Mouse (Mus musculus): ENCODE measurements around the gene Ctbp2. TPM values are rescaled to one million over a fixed set of nuclear protein-coding genes. Genes with fewer than 3 reads are reported as not detected.

Gene Ctbp2
- polyA plus RNA-seq, 1 experiment = 82.6 TPM

DNA sequence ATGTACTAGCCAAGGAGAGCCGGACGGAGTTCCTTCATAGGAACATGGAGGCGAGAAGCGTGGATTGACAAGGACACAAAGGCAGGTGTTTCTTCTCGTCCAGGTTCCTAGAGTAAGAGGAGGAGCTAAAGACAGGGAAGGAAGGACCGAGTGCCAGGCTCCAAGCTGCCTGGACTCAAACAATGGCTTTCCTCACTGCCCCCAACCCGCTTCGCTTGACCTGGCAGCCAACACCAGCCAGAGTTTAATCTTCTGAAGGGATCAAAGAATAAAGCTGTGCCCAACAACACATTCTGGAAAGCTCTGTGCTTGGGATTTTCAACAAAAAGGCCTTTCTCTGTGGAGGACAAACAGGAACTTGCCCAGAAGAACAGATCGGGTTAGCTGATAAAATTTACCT is 70.4 kb downstream of the Ctbp2 start:
- peaks cover 77% of the 10 kb centered on the region for H3K4me1 ChIP-seq
- H3K36me3 ChIP-seq (replicated peaks; ENCODE audit: low read length) = peaks cover 82% of the 10 kb centered on the region
- TF ChIP-seq FLI1 (IDR thresholded peaks at IDR 0.05; ENCODE audit: low read length) = no peak
- TF ChIP-seq GATA1 (IDR thresholded peaks at IDR 0.05; ENCODE audit: borderline replicate concordance, low read length) = no peak
- no peaks in the 10 kb centered on the region for H3K9me3 ChIP-seq
- H3K27me3 ChIP-seq (replicated peaks) = no peaks in the 10 kb centered on the region
- no peak overlapping the region for H3K4me3 ChIP-seq (replicated peaks)

DNA sequence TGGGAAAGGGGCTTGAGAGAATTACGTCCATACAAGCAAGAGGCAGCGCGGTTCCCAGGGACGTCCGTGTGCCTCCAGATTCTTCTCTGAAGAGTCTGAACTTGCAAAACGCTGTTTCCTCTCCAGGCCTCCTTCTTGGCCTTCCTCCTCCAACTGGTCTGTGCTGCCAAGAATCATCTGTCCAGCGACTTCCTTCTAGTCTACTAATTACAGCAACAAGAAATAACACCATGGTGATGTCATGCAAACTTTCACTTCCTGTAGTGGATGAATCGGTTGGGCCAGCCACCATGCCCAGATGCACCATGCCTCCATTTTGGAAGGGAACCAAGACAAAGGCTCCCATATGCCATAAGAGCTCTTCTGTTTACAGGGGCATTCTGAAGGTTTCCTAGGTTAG is 71.3 kb downstream of the Ctbp2 start:
- H3K27me3 ChIP-seq (replicated peaks) = no peaks in the 10 kb centered on the region
- H3K4me3 ChIP-seq (replicated peaks) = peak overlapping the region; percentile 80
- no peak for TF ChIP-seq GATA1 (IDR thresholded peaks at IDR 0.05; ENCODE audit: borderline replicate concordance, low read length)
- TF ChIP-seq FLI1 (IDR thresholded peaks at IDR 0.05; ENCODE audit: low read length) = no peak
- peaks cover 75% of the 10 kb centered on the region for H3K36me3 ChIP-seq (replicated peaks; ENCODE audit: low read length)
- H3K9me3 ChIP-seq = no peaks in the 10 kb centered on the region
- H3K4me1 ChIP-seq = peaks cover 77% of the 10 kb centered on the region

DNA sequence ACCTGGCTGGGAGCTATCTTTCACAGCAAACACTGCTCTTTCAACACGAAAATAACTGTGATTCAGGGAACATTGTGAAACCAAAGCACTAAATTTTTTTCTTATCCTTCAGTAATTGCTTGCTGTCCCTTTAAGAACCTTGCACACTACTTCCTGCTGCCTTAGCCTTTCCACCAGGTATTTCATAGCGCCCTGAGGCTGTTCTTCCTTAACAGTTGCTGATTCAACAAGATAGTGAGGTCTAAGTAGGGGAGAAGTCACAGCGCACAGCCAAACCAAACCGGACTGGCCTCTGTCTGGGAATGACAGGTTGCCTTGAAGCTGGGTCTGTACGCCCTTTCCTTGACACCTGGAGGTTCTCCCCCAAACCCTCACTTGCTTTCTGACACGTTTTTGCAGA is 73.5 kb downstream of the Ctbp2 start:
- Histone ChIP-seq H3K36me3 (replicated peaks; ENCODE audit: low read length) (peaks cover 71% of the 10 kb centered on the region), H3K4me3 (replicated peaks) (no peak overlapping the region), H3K9me3 (no peaks in the 10 kb centered on the region), H3K4me1 (peaks cover 90% of the 10 kb centered on the region), H3K27me3 (replicated peaks) (no peaks in the 10 kb centered on the region)
- TF ChIP-seq GATA1 (IDR thresholded peaks at IDR 0.05; ENCODE audit: borderline replicate concordance, low read length) (no peak), FLI1 (IDR thresholded peaks at IDR 0.05; ENCODE audit: low read length) (no peak)

DNA sequence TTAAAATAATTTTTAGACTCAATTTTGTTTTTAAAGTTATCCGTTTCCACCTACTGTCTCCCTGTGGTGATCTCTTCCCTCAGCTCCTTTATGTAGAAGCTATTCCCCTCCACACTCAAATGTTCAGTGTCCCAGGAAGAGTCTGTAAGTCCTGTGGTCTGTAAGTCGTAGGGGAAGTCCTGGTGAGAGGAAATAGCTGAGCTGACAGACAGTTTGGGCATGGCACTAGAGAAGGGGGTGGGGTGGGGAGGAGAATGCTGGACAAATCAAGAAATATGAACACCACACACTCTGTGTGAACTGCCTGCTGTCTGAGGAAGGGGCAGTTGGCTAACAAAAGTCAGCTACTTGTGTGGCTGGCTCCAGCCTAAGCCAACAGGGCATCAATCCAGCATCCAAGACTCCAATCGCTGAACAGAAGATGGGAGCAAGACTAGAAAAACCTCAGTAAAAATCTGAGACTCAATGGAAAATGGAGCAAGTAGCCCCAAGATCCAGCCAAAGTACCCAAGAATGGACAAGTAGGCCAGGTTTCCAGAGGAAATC is 76.0 kb downstream of the Ctbp2 start:
- TF ChIP-seq FLI1 (IDR thresholded peaks at IDR 0.05; ENCODE audit: low read length) (no peak), GATA1 (IDR thresholded peaks at IDR 0.05; ENCODE audit: borderline replicate concordance, low read length) (no peak)
- peaks cover 73% of the 10 kb centered on the region for H3K4me1 ChIP-seq
- peaks cover 71% of the 10 kb centered on the region for H3K36me3 ChIP-seq (replicated peaks; ENCODE audit: low read length)
- H3K27me3 ChIP-seq (replicated peaks) = no peaks in the 10 kb centered on the region
- peak overlapping the region; percentile 47 for H3K4me3 ChIP-seq (replicated peaks)
- no peaks in the 10 kb centered on the region for H3K9me3 ChIP-seq

DNA sequence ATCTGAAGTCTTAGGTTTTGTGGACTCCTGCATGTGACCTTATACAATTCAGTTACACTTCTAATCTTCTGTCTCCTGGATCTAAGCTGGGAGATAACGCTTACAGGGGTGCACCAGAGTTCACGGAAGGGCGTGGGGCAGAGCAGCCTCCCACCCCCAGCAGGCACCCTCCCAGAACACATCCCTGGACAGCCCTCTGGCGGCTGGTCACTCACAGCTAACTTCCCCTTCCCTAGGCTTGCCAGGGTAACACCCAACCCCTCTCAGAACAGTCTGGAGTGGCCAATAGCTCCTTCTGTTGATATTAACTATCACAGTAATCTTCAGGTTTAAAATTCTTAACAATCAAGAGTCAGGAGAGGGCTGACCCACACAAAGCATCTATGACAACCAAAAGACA is 76.9 kb downstream of the Ctbp2 start:
- H3K27me3 ChIP-seq (replicated peaks) = no peaks in the 10 kb centered on the region
- H3K9me3 ChIP-seq = no peaks in the 10 kb centered on the region
- peaks cover 67% of the 10 kb centered on the region for H3K4me1 ChIP-seq
- H3K36me3 ChIP-seq (replicated peaks; ENCODE audit: low read length) = peaks cover 72% of the 10 kb centered on the region
- TF ChIP-seq GATA1 (IDR thresholded peaks at IDR 0.05; ENCODE audit: borderline replicate concordance, low read length) = no peak
- TF ChIP-seq FLI1 (IDR thresholded peaks at IDR 0.05; ENCODE audit: low read length) = no peak
- H3K4me3 ChIP-seq (replicated peaks) = peak overlapping the region; percentile 42

DNA sequence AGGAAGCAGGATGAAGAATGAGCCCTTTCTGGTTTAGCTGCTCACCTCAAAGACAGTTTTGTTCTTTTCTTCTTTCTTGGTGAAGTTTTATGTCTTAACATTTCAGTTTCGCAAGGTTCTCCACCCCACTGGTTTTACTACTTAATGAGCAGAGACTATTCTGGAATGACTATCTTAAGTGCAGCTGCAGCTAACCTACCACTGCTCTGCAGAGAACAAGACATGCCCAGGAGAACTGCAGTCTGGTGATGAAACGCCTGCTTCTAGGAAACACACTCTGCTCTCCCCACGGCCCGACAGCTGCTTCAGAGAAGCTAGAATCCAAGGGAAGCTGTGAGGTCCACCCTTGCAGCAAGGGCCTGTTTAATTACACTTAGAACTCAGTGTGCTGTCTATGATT is 79.4 kb downstream of the Ctbp2 start:
- TF ChIP-seq FLI1 (IDR thresholded peaks at IDR 0.05; ENCODE audit: low read length) (no peak), GATA1 (IDR thresholded peaks at IDR 0.05; ENCODE audit: borderline replicate concordance, low read length) (no peak)
- Histone ChIP-seq H3K4me1 (peaks cover 72% of the 10 kb centered on the region), H3K36me3 (replicated peaks; ENCODE audit: low read length) (peaks cover 67% of the 10 kb centered on the region), H3K27me3 (replicated peaks) (no peaks in the 10 kb centered on the region), H3K4me3 (replicated peaks) (no peak overlapping the region), H3K9me3 (no peaks in the 10 kb centered on the region)

DNA sequence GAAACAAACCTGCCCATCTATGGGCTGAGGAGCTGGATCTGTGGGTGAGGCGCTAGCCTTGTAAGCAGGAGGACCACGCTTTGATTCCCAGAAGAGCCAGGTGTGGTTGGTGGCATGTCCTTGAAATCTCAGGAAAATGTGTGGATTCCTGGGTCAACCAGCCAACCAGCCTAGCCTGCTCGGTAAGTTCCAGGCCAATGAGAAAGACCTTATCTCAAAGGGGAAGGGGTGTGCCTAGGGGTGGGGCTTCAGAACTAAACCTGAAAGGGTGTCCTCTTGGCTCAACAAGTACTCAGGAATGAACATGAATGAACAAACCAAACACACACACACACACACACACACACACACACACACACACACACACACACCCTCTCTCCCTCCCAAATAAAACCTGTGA is 82.4 kb downstream of the Ctbp2 start:
- Histone ChIP-seq H3K27me3 (replicated peaks) (no peaks in the 10 kb centered on the region), H3K4me3 (replicated peaks) (no peak overlapping the region), H3K36me3 (replicated peaks; ENCODE audit: low read length) (peaks cover 72% of the 10 kb centered on the region), H3K4me1 (peaks cover 70% of the 10 kb centered on the region), H3K9me3 (no peaks in the 10 kb centered on the region)
- no peak for TF ChIP-seq GATA1 (IDR thresholded peaks at IDR 0.05; ENCODE audit: borderline replicate concordance, low read length)
- no peak for TF ChIP-seq FLI1 (IDR thresholded peaks at IDR 0.05; ENCODE audit: low read length)

DNA sequence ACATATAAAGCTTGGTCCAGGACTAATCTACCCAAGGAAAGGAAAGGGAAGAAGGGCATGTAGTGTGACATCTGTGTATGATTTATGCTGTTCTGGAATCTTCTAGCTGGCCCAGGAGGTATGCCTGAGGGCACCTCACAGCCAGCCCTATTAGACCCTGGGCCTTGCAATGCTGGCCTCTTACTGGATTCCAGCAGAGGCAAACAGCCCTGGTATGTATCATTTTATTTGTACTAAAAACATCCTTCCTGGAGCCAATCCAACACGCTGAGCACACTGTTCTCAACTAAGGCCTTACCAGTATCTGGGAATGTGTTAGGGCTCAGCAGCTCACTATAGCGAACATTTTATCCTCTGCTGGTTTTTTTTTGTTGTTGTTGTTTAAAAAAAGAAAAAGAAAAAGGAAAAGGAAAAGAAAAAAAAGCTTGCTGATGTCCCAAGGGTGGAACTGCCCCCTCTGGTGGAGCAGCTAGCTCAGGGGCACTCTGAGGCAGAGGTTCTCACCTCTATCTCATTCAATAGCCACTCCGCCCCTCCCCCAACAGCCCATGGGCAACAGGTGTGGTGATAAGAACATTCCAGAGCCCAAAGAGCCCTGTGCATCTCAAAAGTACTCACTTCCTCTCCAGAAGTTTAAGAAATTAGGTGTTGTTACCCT is 83.3 kb downstream of the Ctbp2 start:
- no peak for TF ChIP-seq GATA1 (IDR thresholded peaks at IDR 0.05; ENCODE audit: borderline replicate concordance, low read length)
- no peak for TF ChIP-seq FLI1 (IDR thresholded peaks at IDR 0.05; ENCODE audit: low read length)
- H3K9me3 ChIP-seq = no peaks in the 10 kb centered on the region
- H3K27me3 ChIP-seq (replicated peaks) = no peaks in the 10 kb centered on the region
- H3K36me3 ChIP-seq (replicated peaks; ENCODE audit: low read length) = peaks cover 70% of the 10 kb centered on the region
- H3K4me1 ChIP-seq = peaks cover 69% of the 10 kb centered on the region
- no peak overlapping the region for H3K4me3 ChIP-seq (replicated peaks)

DNA sequence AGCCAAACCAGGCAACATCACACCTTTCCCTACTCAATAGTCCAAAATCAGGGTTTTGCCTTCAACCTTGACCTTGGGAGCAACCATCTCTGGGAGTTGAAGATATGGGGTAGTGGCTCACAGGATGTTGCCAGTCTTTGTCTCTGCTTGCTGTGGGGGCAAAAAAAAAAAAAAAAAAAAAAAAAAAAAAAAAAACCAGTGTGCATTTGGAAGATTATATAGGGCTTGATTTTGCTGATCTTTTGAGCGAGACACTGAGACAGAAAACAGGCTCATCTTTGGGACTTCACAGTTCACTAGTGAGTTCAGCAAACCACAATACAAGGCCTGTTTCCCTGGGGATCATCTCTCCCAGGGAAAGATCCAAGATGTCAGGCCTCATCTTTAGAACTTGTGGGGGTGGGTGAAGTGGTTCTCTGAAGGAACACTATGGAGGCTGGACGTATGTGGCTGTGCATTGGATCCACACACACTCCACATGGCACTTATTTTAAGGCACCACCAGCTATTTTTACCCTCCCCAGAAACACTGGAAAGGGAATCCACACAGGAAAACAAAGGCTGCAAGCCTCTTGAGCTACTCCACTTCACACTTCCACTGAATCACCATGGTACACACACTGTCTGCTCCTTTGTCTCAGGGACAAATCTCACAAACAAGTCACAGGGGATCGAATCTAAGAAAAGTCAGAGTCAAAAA is 84.4 kb downstream of the Ctbp2 start:
- no peaks in the 10 kb centered on the region for H3K27me3 ChIP-seq (replicated peaks)
- peaks cover 69% of the 10 kb centered on the region for H3K4me1 ChIP-seq
- no peak overlapping the region for H3K4me3 ChIP-seq (replicated peaks)
- TF ChIP-seq GATA1 (IDR thresholded peaks at IDR 0.05; ENCODE audit: borderline replicate concordance, low read length) (no peak), FLI1 (IDR thresholded peaks at IDR 0.05; ENCODE audit: low read length) (no peak)
- H3K9me3 ChIP-seq = no peaks in the 10 kb centered on the region
- peaks cover 63% of the 10 kb centered on the region for H3K36me3 ChIP-seq (replicated peaks; ENCODE audit: low read length)

DNA sequence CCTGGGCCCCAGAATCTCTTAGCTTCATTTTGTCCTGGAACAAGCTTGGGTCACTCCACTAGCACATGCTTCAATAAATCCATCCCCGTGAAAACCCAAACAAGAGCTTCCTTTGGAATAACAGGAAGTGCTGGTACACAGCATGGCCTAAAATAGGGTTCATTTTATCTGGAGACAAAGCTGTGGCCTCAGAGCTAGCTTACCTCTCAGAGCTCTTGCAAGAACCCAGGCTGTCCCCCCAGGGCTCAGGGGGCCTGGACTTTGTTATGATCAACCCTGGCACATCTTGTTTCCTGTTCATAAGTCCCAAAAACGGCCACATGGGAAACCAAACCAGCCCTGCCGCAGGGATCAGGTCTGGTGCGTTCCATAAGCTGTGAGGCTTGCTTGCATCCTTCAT is 86.5 kb downstream of the Ctbp2 start:
- H3K4me1 ChIP-seq = peaks cover 86% of the 10 kb centered on the region
- peaks cover 43% of the 10 kb centered on the region for H3K36me3 ChIP-seq (replicated peaks; ENCODE audit: low read length)
- TF ChIP-seq FLI1 (IDR thresholded peaks at IDR 0.05; ENCODE audit: low read length) (no peak), GATA1 (IDR thresholded peaks at IDR 0.05; ENCODE audit: borderline replicate concordance, low read length) (no peak)
- H3K9me3 ChIP-seq = no peaks in the 10 kb centered on the region
- H3K4me3 ChIP-seq (replicated peaks) = no peak overlapping the region
- H3K27me3 ChIP-seq (replicated peaks) = no peaks in the 10 kb centered on the region

Data from megakaryocyte, embryonic 14.5 days (primary cell).